17 mouse cellular contexts compared by ENCODE assay signal in genomic region chr6:146602601-146603000, GRCm38 (mm10). TPM values are rescaled to one million over a fixed set of nuclear protein-coding genes. Genes with fewer than 3 reads are reported as not detected.
DNase-seq lines count a peak whose midpoint lies in the region.
"Had no signal": no experiment of that assay in that cellular context is flagged by ENCODE, and none has a peak within 500 bp of the region (broad histone marks: within the 10 kb centered on the region; RNA-seq: fewer than 3 reads in every experiment).

No protein-coding gene starts in this region.

- intact Hi-C loops in gastrocnemius, postnatal 14 days (cut with DNase I; ENCODE audit: low total_unique reads): no loop called here

- DNase-seq in adrenal gland, adult (ENCODE audit: inconsistent age in 2 of 2, low spot score in 1 of 2): peak; percentile 70 to 83
- no peak for DNase-seq in adrenal gland, postnatal 4 days (ENCODE audit: low spot score in 2 of 2)
- peak; percentile 75 for DNase-seq in adrenal gland, adult 2 months
- DNase-seq in adrenal gland, postnatal 14 days: peak; percentile 60
- DNase-seq in brain, adult 2 months (ENCODE audit: low read depth, low spot score): peak; percentile 33
- DNase-seq in gastrocnemius, postnatal 14 days: no peak
- DNase-seq in thymus, adult 18-20 months: no peak
- DNase-seq: cerebellum, adult 11-12 months; cerebellum, adult 8-10 months; cerebellum, postnatal 10 days; forebrain, postnatal 0 days; gastrocnemius, adult 2 months; gastrocnemius, postnatal 25 days; heart, adult 18-20 months; heart, postnatal 14 days; heart, postnatal 4 days; kidney, adult 18-20 months had no signal

RNA-seq across cellular contexts. Expression of gene Ints13, which starts 25.0 kb away (rescaled TPM):
- 10 to 100 TPM; 38.6 to 46.6 TPM for total RNA-seq in adrenal gland, postnatal 4 days (2021)
- total RNA-seq in adrenal gland, adult 2 months (2021): 10 to 100 TPM; 31.3 to 34.3 TPM
- polyA plus RNA-seq in adrenal gland, adult 2 months (2012; rRNA removed): 8.5 and 8.9 TPM in 2 replicates
- 40.4 and 48.7 TPM in 2 replicates for total RNA-seq in adrenal gland, postnatal 14 days (2021)
- 10 to 100 TPM; 14.9 to 15.7 TPM for total RNA-seq in gastrocnemius, postnatal 14 days (2021)

RNA-seq across cellular contexts. Expression of gene Fgfr1op2, which starts 25.6 kb away (rescaled TPM):
- 10 to 100 TPM; 78.4 to 79.2 TPM for total RNA-seq in adrenal gland, postnatal 4 days (2021)
- total RNA-seq in adrenal gland, adult 2 months (2021): 100 to 1,000 TPM; 108 to 137 TPM
- polyA plus RNA-seq in adrenal gland, adult 2 months (2012; rRNA removed): 172 and 185 TPM in 2 replicates
- total RNA-seq in adrenal gland, postnatal 14 days (2021): 92.2 and 94.2 TPM in 2 replicates
- total RNA-seq in gastrocnemius, postnatal 14 days (2021): 10 to 100 TPM; 43.6 to 48.5 TPM

RNA-seq across cellular contexts. Expression of gene Med21, which starts 39.7 kb away (rescaled TPM):
- total RNA-seq in adrenal gland, postnatal 4 days (2021): 10 to 100 TPM; 60.3 to 69.7 TPM
- total RNA-seq in adrenal gland, adult 2 months (2021): 10 to 100 TPM; 67.5 to 78.9 TPM
- polyA plus RNA-seq in adrenal gland, adult 2 months (2012; rRNA removed): 10.8 and 20.8 TPM in 2 replicates
- total RNA-seq in adrenal gland, postnatal 14 days (2021): 63.7 and 66.8 TPM in 2 replicates
- 10 to 100 TPM; 36.7 to 40.3 TPM for total RNA-seq in gastrocnemius, postnatal 14 days (2021)

RNA-seq across cellular contexts. Expression of gene Tm7sf3, which starts 40.0 kb away (rescaled TPM):
- total RNA-seq in adrenal gland, postnatal 4 days (2021): 10 to 100 TPM; 59.8 to 66.3 TPM
- 10 to 100 TPM; 31.7 to 51.5 TPM for total RNA-seq in adrenal gland, adult 2 months (2021)
- polyA plus RNA-seq in adrenal gland, adult 2 months (2012; rRNA removed): 17.0 and 22.5 TPM in 2 replicates
- total RNA-seq in adrenal gland, postnatal 14 days (2021): 38.3 and 40.4 TPM in 2 replicates
- total RNA-seq in gastrocnemius, postnatal 14 days (2021): 10 to 100 TPM; 12.3 to 14.8 TPM

Comparison
In these comparisons a context has a peak if more than half of its experiments do, and no peak if none do; other contexts are left out.
1. DNase-seq: peak in adrenal gland, adult (2 of 2), adrenal gland, adult 2 months (single experiment), adrenal gland, postnatal 14 days (single experiment) and brain, adult 2 months (single experiment); none in adrenal gland, postnatal 4 days (0 of 2), gastrocnemius, postnatal 14 days (single experiment) and thymus, adult 18-20 months (0 of 2).